Mouse (Mus musculus) liver, embryonic 13.5 days (tissue): ENCODE results near the gene Dop1b. TPM values are rescaled to one million over a fixed set of nuclear protein-coding genes. Genes with fewer than 3 reads are reported as not detected.
A peak's percentile ranks its signal among the peaks of the same experiment; 100 is the strongest.

Experiments used
- ATAC-seq: fragments of 200-750 bp; cut with Nextera tagmentation; 2 replicates; pipeline ENCODE4 v1.8.0; 2017; ENCODE audit warnings: low read depth, mild to moderate bottlenecking, moderate number of reproducible peaks, moderate library complexity
- DNase-seq: peaks from one replicate; pipeline ENCODE4 v3.0.0; 2022
- H3K27ac ChIP-seq: fragments of 300-500 bp; sonication (generic); 2 replicates; pipeline ENCODE4 v1.5.1; 2015; ENCODE audit warnings: moderate library complexity, mild to moderate bottlenecking, inconsistent platforms
- H3K27me3 ChIP-seq: fragments of 300-500 bp; sonication (generic); 2 replicates; pipeline ENCODE4 v1.6.1; 2015; ENCODE audit warnings: mild to moderate bottlenecking, inconsistent platforms
- H3K36me3 ChIP-seq: fragments of 300-500 bp; sonication (generic); 2 replicates; pipeline ENCODE4 v1.6.1; 2015; ENCODE audit warnings: mild to moderate bottlenecking, inconsistent platforms
- H3K4me1 ChIP-seq: fragments of 300-500 bp; sonication (generic); replicated peaks from 2 replicates; pipeline ENCODE4 v1.6.1; 2015; ENCODE audit warnings: inconsistent platforms
- H3K4me2 ChIP-seq: fragments of 300-500 bp; sonication (generic); 2 replicates; pipeline ENCODE4 v1.6.1; 2015; ENCODE audit warnings: inconsistent platforms, mild to moderate bottlenecking, moderate library complexity
- H3K4me3 ChIP-seq: fragments of 300-500 bp; sonication (generic); replicated peaks from 2 replicates; pipeline ENCODE4 v1.5.1; 2015; ENCODE audit warnings: mild to moderate bottlenecking, inconsistent platforms
- H3K9ac ChIP-seq: fragments of 300-500 bp; sonication (generic); 2 replicates; pipeline ENCODE4 v1.6.1; 2015; ENCODE audit warnings: mild to moderate bottlenecking, inconsistent platforms
- H3K9me3 ChIP-seq: fragments of 300-500 bp; sonication (generic); replicated peaks from 2 replicates; pipeline ENCODE4 v1.6.1; 2016; ENCODE audit warnings: inconsistent platforms
- WGBS: fragments of 180-500 bp; shearing (Covaris S2); methylation state at CpG from one replicate; pipeline ENCODE4 v1.1.7; 2015; ENCODE audit not compliant: insufficient replicate concordance; 5-methylcytosine and 5-hydroxymethylcytosine counted together
- polyA plus RNA-seq: library from polyadenylated mRNA; unstranded; fragments of >200 nt; fragmentation: Nextera tagmentation; extraction: Ambion mirVana; gene quantifications from 2 replicates; pipeline ENCODE4 v1.2.1, GENCODE M21; 2015

The Dop1b gene
- polyA plus RNA-seq, 1 experiment from 2014 or later = 8.7 TPM

- Histone ChIP-seq H3K4me2 (no peak overlapping the region), H3K9ac (no peak overlapping the region), H3K27me3 (no peaks in the 10 kb centered on the region), H3K9me3 (no peaks in the 10 kb centered on the region), H3K27ac (0 out of 2 replicates have a peak overlapping the region, but pooled peaks have one; percentile 8), H3K4me3 (no peak overlapping the region), H3K36me3 (peaks cover 9% of the 10 kb centered on the region; the same call in 1 of the 2 replicates), H3K4me1 (peaks cover 49% of the 10 kb centered on the region)
- DNase-seq (no peak), ATAC-seq (peak; percentile 35)
- 73% methylated on average over 18 of the region's 18 CpGs for WGBS
Measured at GRCm38 (mm10) chr16:93732875-93733569, 21.3 kb downstream of the Dop1b start.

GRCm38 (mm10) chr16:93739251-93739650 lies 27.5 kb downstream of the Dop1b start:
- ATAC-seq (no peak), DNase-seq (no peak)
- 87% methylated on average over 11 of the region's 11 CpGs for WGBS
- Histone ChIP-seq H3K4me3 (no peak overlapping the region), H3K4me1 (peaks cover 43% of the 10 kb centered on the region), H3K36me3 (peaks cover 35% of the 10 kb centered on the region), H3K27me3 (no peaks in the 10 kb centered on the region), H3K27ac (no peak overlapping the region), H3K9me3 (no peaks in the 10 kb centered on the region), H3K4me2 (no peak overlapping the region), H3K9ac (no peak overlapping the region)

DNA sequence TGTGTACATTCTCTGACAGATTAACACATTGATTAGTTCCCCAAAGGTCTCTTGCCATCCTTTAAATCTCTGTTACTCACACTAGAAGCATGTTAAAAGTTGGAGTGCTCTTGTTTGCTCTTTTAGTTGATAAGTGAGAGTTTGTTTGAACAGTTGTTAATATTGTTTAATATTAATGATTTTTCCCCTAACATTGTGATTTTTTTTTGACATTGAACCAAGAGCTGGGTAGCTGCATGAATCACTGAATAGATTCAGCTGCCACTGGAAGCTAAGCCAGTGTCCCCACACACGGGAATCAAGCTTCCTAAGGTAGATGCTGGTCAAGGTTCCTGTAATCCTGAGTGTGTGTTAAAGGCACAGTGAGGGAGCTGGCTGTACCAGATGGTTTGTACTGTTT lies 31.2 kb downstream of the Dop1b start:
- Histone ChIP-seq H3K4me3 (no peak overlapping the region), H3K27me3 (no peaks in the 10 kb centered on the region), H3K27ac (peak overlapping the region; percentile 92), H3K9me3 (no peaks in the 10 kb centered on the region), H3K4me1 (peaks cover 70% of the 10 kb centered on the region), H3K9ac (no peak overlapping the region), H3K4me2 (no peak overlapping the region), H3K36me3 (peaks cover 39% of the 10 kb centered on the region)
- DNase-seq (no peak), ATAC-seq (no peak)
- WGBS = 71% methylated on average over 1 of the region's 1 CpGs

DNA sequence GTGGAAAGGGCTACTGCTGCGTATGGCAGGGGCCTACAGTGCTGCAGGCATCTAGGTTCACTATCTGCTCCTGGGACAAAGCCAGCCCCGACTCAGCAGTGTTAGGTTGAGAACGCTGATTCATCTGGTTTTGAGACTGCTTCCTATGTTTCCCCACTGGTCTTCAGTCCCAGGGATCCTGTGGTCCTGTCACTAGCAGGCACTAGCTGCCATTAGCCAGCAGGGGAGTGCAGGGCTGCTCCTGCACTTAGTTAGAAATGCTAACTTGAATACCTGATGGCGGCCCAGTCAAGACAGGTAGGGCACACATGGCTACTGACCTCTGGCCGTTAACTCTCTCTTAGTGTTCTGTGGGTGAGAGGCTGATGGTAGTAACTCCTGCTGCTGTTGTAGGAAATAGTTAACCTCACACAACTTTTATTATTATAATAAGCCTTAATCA lies 32.4 kb downstream of the Dop1b start:
- Histone ChIP-seq H3K4me1 (peaks cover 68% of the 10 kb centered on the region), H3K27ac (peak overlapping the region; percentile 92)
- peak; percentile 46 for ATAC-seq

DNA sequence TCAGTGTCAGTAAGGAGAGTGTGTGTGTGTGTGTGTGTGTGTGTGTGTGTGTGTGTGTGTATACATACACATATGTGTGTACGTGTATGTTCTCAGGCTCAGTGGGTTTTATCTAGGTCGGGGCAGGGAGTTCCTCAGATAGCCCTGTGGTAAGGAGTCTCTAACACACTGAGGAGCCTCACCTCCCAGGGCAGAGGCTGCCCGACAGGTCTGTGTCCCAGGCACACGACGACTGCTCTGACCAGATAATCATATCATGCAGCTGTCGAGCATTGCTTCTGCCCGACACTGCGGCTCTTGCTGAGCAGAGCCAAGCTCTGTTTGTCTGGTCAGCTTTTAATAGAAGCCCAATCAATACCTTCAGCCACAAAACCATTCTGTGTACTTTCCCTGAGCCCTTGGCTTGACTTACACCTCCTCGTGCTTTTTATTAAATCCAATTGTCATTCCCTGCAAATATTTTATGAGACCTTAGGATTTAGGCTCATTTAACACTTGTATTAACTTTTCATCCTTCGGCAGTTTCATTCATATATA lies 33.2 kb downstream of the Dop1b start:
- ATAC-seq = peak; percentile 97
- 22% methylated on average over 10 of the region's 10 CpGs for WGBS
- DNase-seq = peak; percentile 74
- Histone ChIP-seq H3K4me1 (peaks cover 66% of the 10 kb centered on the region), H3K36me3 (peaks cover 31% of the 10 kb centered on the region), H3K9me3 (no peaks in the 10 kb centered on the region), H3K27me3 (no peaks in the 10 kb centered on the region), H3K4me2 (peak overlapping the region; percentile 57), H3K27ac (peak overlapping the region; percentile 92), H3K4me3 (no peak overlapping the region), H3K9ac (0 out of 2 replicates have a peak overlapping the region, but pooled peaks have one; percentile 40)

More for the DNA sequence above, 32.4 kb downstream of the Dop1b start:
- WGBS = 36% methylated on average over 5 of the region's 5 CpGs
- Histone ChIP-seq H3K4me3 (no peak overlapping the region), H3K36me3 (peaks cover 37% of the 10 kb centered on the region), H3K9me3 (no peaks in the 10 kb centered on the region), H3K9ac (peak overlapping the region; percentile 40; the same call in 1 of the 2 replicates), H3K27me3 (no peaks in the 10 kb centered on the region), H3K4me2 (peak overlapping the region; percentile 57)
- DNase-seq = peak; percentile 33

- H3K36me3 ChIP-seq = peaks cover 20% of the 10 kb centered on the region
- no peak for DNase-seq
- H3K9me3 ChIP-seq = no peaks in the 10 kb centered on the region
- no peak overlapping the region for H3K27ac ChIP-seq
- 67% methylated on average over 8 of the region's 8 CpGs for WGBS
- H3K27me3 ChIP-seq = no peaks in the 10 kb centered on the region
- peaks cover 59% of the 10 kb centered on the region for H3K4me1 ChIP-seq
- no peak for ATAC-seq
- no peak overlapping the region for H3K9ac ChIP-seq
- H3K4me2 ChIP-seq = no peak overlapping the region
- H3K4me3 ChIP-seq = no peak overlapping the region
Measured at GRCm38 (mm10) chr16:93746397-93746796, 34.7 kb downstream of the Dop1b start.

- WGBS = 86% methylated on average over 4 of the region's 4 CpGs
- H3K27ac ChIP-seq = no peak overlapping the region
- H3K4me2 ChIP-seq = no peak overlapping the region
- ATAC-seq = no peak
- H3K4me1 ChIP-seq = peaks cover 53% of the 10 kb centered on the region
- H3K9ac ChIP-seq = no peak overlapping the region
- peak; percentile 18 for DNase-seq
- no peak overlapping the region for H3K4me3 ChIP-seq
- no peaks in the 10 kb centered on the region for H3K27me3 ChIP-seq
- no peaks in the 10 kb centered on the region for H3K9me3 ChIP-seq
- peaks cover 17% of the 10 kb centered on the region for H3K36me3 ChIP-seq
Measured at GRCm38 (mm10) chr16:93746957-93747356, 35.3 kb downstream of the Dop1b start.

GRCm38 (mm10) chr16:93747421-93747820 lies 35.7 kb downstream of the Dop1b start:
- Histone ChIP-seq H3K27me3 (no peaks in the 10 kb centered on the region), H3K4me1 (peaks cover 49% of the 10 kb centered on the region), H3K27ac (no peak overlapping the region), H3K9me3 (no peaks in the 10 kb centered on the region), H3K4me3 (no peak overlapping the region), H3K36me3 (peaks cover 17% of the 10 kb centered on the region), H3K4me2 (no peak overlapping the region), H3K9ac (no peak overlapping the region)
- no peak for ATAC-seq
- DNase-seq = no peak
- 62% methylated on average over 6 of the region's 6 CpGs for WGBS

- Histone ChIP-seq H3K9ac (no peak overlapping the region), H3K36me3 (peaks cover 30% of the 10 kb centered on the region), H3K27ac (no peak overlapping the region), H3K27me3 (no peaks in the 10 kb centered on the region), H3K4me1 (peaks cover 31% of the 10 kb centered on the region), H3K4me2 (no peak overlapping the region), H3K9me3 (no peaks in the 10 kb centered on the region), H3K4me3 (no peak overlapping the region)
- no peak for ATAC-seq
- 74% methylated on average over 15 of the region's 15 CpGs for WGBS
- DNase-seq = no peak
Measured at GRCm38 (mm10) chr16:93749147-93749910, 37.6 kb downstream of the Dop1b start.

DNA sequence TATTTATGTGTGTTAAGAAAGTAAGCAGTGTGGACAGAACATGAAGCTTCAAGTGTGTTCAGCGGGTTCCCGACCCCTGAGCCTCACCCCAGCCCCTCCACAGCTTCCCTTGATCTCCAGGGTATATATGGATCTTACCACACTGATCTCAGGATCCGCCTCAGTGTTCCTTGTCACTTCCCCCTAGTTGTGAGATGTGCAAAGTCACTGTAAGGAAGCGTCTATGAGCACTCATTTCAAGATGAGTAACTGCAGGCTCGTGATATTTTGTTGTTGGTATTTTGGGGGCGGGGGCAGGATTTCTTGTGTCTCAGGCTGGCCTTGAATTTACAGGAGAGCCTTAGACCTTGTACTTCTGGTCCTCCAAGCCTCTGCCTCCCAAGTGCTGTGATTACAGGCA lies 38.8 kb downstream of the Dop1b start:
- Histone ChIP-seq H3K27me3 (no peaks in the 10 kb centered on the region), H3K27ac (no peak overlapping the region), H3K9me3 (no peaks in the 10 kb centered on the region), H3K9ac (no peak overlapping the region), H3K36me3 (peaks cover 38% of the 10 kb centered on the region), H3K4me1 (peaks cover 20% of the 10 kb centered on the region), H3K4me2 (no peak overlapping the region), H3K4me3 (no peak overlapping the region)
- no peak for DNase-seq
- ATAC-seq = no peak
- 49% methylated on average over 6 of the region's 6 CpGs for WGBS

DNA sequence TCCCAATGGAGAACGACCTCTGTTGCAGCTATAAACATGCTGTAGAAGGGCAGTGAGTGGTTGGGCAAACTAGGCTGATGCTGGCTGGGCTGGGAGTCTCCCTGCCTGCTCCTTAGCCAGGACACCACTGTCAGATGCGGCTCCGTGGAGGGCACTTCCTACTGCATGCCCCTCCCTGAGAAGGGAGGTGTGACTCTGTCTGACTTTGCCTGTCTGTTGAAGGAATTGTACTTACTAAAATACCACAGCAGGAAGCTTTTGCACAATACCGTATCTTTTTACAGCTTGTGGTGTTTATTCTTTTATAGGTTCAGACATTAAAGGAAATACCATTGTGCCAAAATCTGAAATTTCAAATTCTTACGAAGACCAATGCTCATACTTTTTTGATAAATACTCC lies 40.1 kb downstream of the Dop1b start:
- no peak overlapping the region for H3K4me2 ChIP-seq
- H3K9me3 ChIP-seq = no peaks in the 10 kb centered on the region
- DNase-seq (no peak), ATAC-seq (no peak)
- peaks cover 33% of the 10 kb centered on the region for H3K36me3 ChIP-seq
- H3K4me1 ChIP-seq = peaks cover 7% of the 10 kb centered on the region
- H3K27me3 ChIP-seq = no peaks in the 10 kb centered on the region
- H3K27ac ChIP-seq = no peak overlapping the region
- 41% methylated on average over 5 of the region's 5 CpGs for WGBS
- no peak overlapping the region for H3K4me3 ChIP-seq
- no peak overlapping the region for H3K9ac ChIP-seq
